Mouse (Mus musculus) liver, embryonic 14.5 days (tissue): Measurements from ENCODE around the gene Ankfn1.

Source experiments
- CTCF ChIP-seq: IDR thresholded peaks from 2 replicates; pipeline ENCODE4 v1.5.1; 2016; ENCODE audit warnings: antibody characterized with exemption, low read depth, control low read depth
- EP300 ChIP-seq: IDR thresholded peaks from 2 replicates; pipeline ENCODE4 v1.6.1; 2016; ENCODE audit warnings: antibody characterized with exemption, low read depth

DNA sequence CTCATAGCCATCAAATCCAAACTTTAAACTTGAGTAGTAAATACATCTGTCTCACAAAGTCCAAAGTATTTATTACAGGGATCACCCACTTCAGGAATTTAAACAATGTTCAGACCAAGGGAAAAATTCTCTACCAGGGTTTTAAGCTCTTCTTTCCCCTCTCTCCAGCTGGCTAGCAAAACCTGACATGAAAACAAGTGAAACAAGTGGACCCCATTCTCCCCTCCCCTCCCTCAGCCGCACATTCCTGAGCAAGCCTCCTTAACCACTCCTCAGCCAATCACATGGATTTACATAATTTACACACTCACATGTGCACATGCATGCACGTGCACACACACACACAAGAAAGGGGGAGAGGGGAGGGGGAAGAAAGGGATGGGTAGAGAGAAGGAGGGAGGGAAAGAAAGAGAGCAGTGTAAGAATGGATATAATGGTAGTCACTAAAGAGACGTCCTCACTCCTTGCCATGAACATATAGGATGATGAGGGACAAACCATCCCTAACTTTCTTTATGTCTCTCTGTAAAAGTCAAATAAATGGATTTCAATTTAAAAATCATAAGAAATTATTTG, 104.9 kb downstream of the Ankfn1 start:
- TF ChIP-seq EP300 (no peak), CTCF (no peak)
